Mouse (Mus musculus): ENCODE data around the gene Gm13420.

Gene Gm13420

GRCm38 (mm10) chr2:29701393-29701792, 50.1 kb downstream of the Gm13420 start:
- no peak for DNase-seq (ENCODE audit: low spot score)

- DNase-seq (ENCODE audit: low spot score): no peak
These were observed 50.6 kb downstream of the Gm13420 start for GRCm38 (mm10) chr2:29700898-29701297.

GRCm38 (mm10) chr2:29698421-29699290, 52.8 kb downstream of the Gm13420 start:
- DNase-seq (ENCODE audit: low spot score): no peak

- no peak for DNase-seq (ENCODE audit: low spot score)
These were observed 55.2 kb downstream of the Gm13420 start for GRCm38 (mm10) chr2:29696207-29696800.

All from c-Kit-positive CD71-positive TER-119-positive erythroid progenitor cells, embryonic 14.5 days (primary cell).